Mouse (Mus musculus) spleen, adult 10 weeks (tissue): ENCODE results near the gene Oas1g. TPM values are rescaled to one million over a fixed set of nuclear protein-coding genes. Genes with fewer than 3 reads are reported as not detected.

ENCODE experiments used
- polyA plus RNA-seq: library from polyadenylated mRNA; stranded (reverse); fragments of 350-450 nt; fragmentation: Illumina TruSeq; extraction: RNeasy Lipid Tissue Mini Kit (QIAGEN cat#74804); gene quantifications from one replicate; pipeline ENCODE4 v1.2.3, GENCODE M21; 2015; ENCODE audit warnings: low replicate concordance; ENCODE audit not compliant: insufficient read depth

Oas1g gene
- polyA plus RNA-seq = 3.3 TPM

GRCm38 (mm10) chr5:120887413-120887812, at the start of gene Oas1g:
Gene Oas1g (minus strand): TSS chr5:120887613.

GRCm38 (mm10) chr5:120914204-120914603, 26.8 kb upstream of the Oas1g start, which contains the start of gene Oas1d:
Gene Oas1d (plus strand): TSS chr5:120914536.

GRCm38 (mm10) chr5:120906791-120907733, 19.6 kb upstream of the Oas1g start, which contains the start of gene Oas1a:
Gene Oas1a (minus strand): TSS chr5:120907521.

GRCm38 (mm10) chr5:120861121-120861520, 26.3 kb downstream of the Oas1g start, which contains the start of gene Oas1h:
Gene Oas1h (plus strand): TSS chr5:120861421.

GRCm38 (mm10) chr5:120847067-120847466, 40.3 kb downstream of the Oas1g start, which contains the start of gene Oas1f:
Gene Oas1f (plus strand): TSS chr5:120847367.

Other genes with a start within 250 kb of the Oas1g start
- 3.3 TPM for gene Rasal1, start 238.8 kb downstream of the Oas1g start, polyA plus RNA-seq
- 55.9 TPM for gene Dtx1, start 175.7 kb downstream of the Oas1g start, polyA plus RNA-seq
- 14.9 TPM for gene Oas2, start 137.8 kb downstream of the Oas1g start, polyA plus RNA-seq
- 7.4 TPM for gene Oas3, start 110.0 kb downstream of the Oas1g start, polyA plus RNA-seq
- gene Oas1e, start 92.1 kb downstream of the Oas1g start, polyA plus RNA-seq = 0.21 TPM
- 15.3 TPM for gene Oas1c, start 75.1 kb downstream of the Oas1g start, polyA plus RNA-seq
- gene Oas1f, start 40.2 kb downstream of the Oas1g start, polyA plus RNA-seq = not detected
- gene Oas1h, start 26.2 kb downstream of the Oas1g start, polyA plus RNA-seq = not detected
- 13.5 TPM for gene Oas1a, start 19.9 kb upstream of the Oas1g start, polyA plus RNA-seq
- not detected for gene Oas1d, start 26.9 kb upstream of the Oas1g start, polyA plus RNA-seq
- gene Rph3a, start 122.5 kb upstream of the Oas1g start, polyA plus RNA-seq = not detected